Mouse (Mus musculus): ENCODE measurements at regions not wholly inside any gene's neighbourhood (a gene's known extent, or its start where the extent isn't known, plus 50 kb on each side); places are given as distances from the start of the nearest gene placed in this dataset.

- Histone ChIP-seq H3K4me3 (ENCODE audit: low read depth, low read length) (no peak overlapping the region), H3K27me3 (ENCODE audit: insufficient read depth, low read length) (no peaks in the 10 kb centered on the region)
- no peak for DNase-seq
Measured at GRCm38 (mm10) chr6:117276850-117277249, 108.5 kb downstream of the Cxcl12 start.

GRCm38 (mm10) chr6:117279297-117279696, 111.0 kb downstream of the Cxcl12 start:
- peak; percentile 41 for DNase-seq

More at GRCm38 (mm10) chr6:117276850-117277249, 108.5 kb downstream of the Cxcl12 start:
- no peaks in the 10 kb centered on the region for H3K9me3 ChIP-seq (ENCODE audit: low read length)
- ATAC-seq: no peak
- no peaks in the 10 kb centered on the region for H3K36me3 ChIP-seq (ENCODE audit: insufficient read depth)
- H3K27ac ChIP-seq (ENCODE audit: low read depth, low read length): no peak overlapping the region
- no peak overlapping the region for H3K9ac ChIP-seq
- 73% methylated on average over 3 of the region's 3 CpGs for WGBS
- no peak overlapping the region for H3K4me2 ChIP-seq (ENCODE audit: low read depth)
- no peak for TF ChIP-seq CTCF (IDR thresholded peaks at IDR 0.05; ENCODE audit: low read depth)
- no peaks in the 10 kb centered on the region for H3K4me1 ChIP-seq (ENCODE audit: insufficient read depth)

GRCm38 (mm10) chr6:117279786-117280411, 111.6 kb downstream of the Cxcl12 start:
- H3K4me3 ChIP-seq (ENCODE audit: low read depth, low read length): no peak overlapping the region
- peak; percentile 82 for ATAC-seq
- no peaks in the 10 kb centered on the region for H3K27me3 ChIP-seq (ENCODE audit: insufficient read depth, low read length)
- no peak for TF ChIP-seq CTCF (IDR thresholded peaks at IDR 0.05; ENCODE audit: low read depth)
- no peaks in the 10 kb centered on the region for H3K4me1 ChIP-seq (ENCODE audit: insufficient read depth)
- no peaks in the 10 kb centered on the region for H3K9me3 ChIP-seq (ENCODE audit: low read length)
- DNase-seq: peak; percentile 47
- H3K9ac ChIP-seq: no peak overlapping the region
- 33% methylated on average over 14 of the region's 14 CpGs for WGBS
- no peak overlapping the region for H3K4me2 ChIP-seq (ENCODE audit: low read depth)
- no peaks in the 10 kb centered on the region for H3K36me3 ChIP-seq (ENCODE audit: insufficient read depth)
- H3K27ac ChIP-seq (ENCODE audit: low read depth, low read length): peak overlapping the region; percentile 35; the same call in 1 of the 2 replicates

More at GRCm38 (mm10) chr6:117279297-117279696, 111.0 kb downstream of the Cxcl12 start:
- H3K9me3 ChIP-seq (ENCODE audit: low read length): no peaks in the 10 kb centered on the region
- no peaks in the 10 kb centered on the region for H3K36me3 ChIP-seq (ENCODE audit: insufficient read depth)
- H3K9ac ChIP-seq: no peak overlapping the region
- no peaks in the 10 kb centered on the region for H3K27me3 ChIP-seq (ENCODE audit: insufficient read depth, low read length)
- peak; percentile 43 for ATAC-seq
- TF ChIP-seq CTCF (IDR thresholded peaks at IDR 0.05; ENCODE audit: low read depth): no peak
- H3K27ac ChIP-seq (ENCODE audit: low read depth, low read length): no peak overlapping the region
- no peak overlapping the region for H3K4me3 ChIP-seq (ENCODE audit: low read depth, low read length)
- H3K4me2 ChIP-seq (ENCODE audit: low read depth): no peak overlapping the region
- no peaks in the 10 kb centered on the region for H3K4me1 ChIP-seq (ENCODE audit: insufficient read depth)

GRCm38 (mm10) chr6:117280911-117281310, 112.6 kb downstream of the Cxcl12 start:
- H3K9ac ChIP-seq: no peak overlapping the region
- DNase-seq (no peak), ATAC-seq (no peak)
- H3K9me3 ChIP-seq (ENCODE audit: low read length): no peaks in the 10 kb centered on the region
- H3K4me2 ChIP-seq (ENCODE audit: low read depth): no peak overlapping the region
- TF ChIP-seq CTCF (IDR thresholded peaks at IDR 0.05; ENCODE audit: low read depth): no peak
- no peaks in the 10 kb centered on the region for H3K36me3 ChIP-seq (ENCODE audit: insufficient read depth)
- no peak overlapping the region for H3K27ac ChIP-seq (ENCODE audit: low read depth, low read length)
- 89% methylated on average over 3 of the region's 3 CpGs for WGBS
- H3K4me3 ChIP-seq (ENCODE audit: low read depth, low read length): no peak overlapping the region
- H3K4me1 ChIP-seq (ENCODE audit: insufficient read depth): no peaks in the 10 kb centered on the region
- no peaks in the 10 kb centered on the region for H3K27me3 ChIP-seq (ENCODE audit: insufficient read depth, low read length)

- no peak for TF ChIP-seq CTCF (IDR thresholded peaks at IDR 0.05; ENCODE audit: low read depth)
- H3K9me3 ChIP-seq (ENCODE audit: low read length): no peaks in the 10 kb centered on the region
- H3K27ac ChIP-seq (ENCODE audit: low read depth, low read length): no peak overlapping the region
- no peak overlapping the region for H3K4me2 ChIP-seq (ENCODE audit: low read depth)
- ATAC-seq: no peak
- no peak for DNase-seq
- no peak overlapping the region for H3K9ac ChIP-seq
- no peaks in the 10 kb centered on the region for H3K27me3 ChIP-seq (ENCODE audit: insufficient read depth, low read length)
- no peaks in the 10 kb centered on the region for H3K4me1 ChIP-seq (ENCODE audit: insufficient read depth)
- 78% methylated on average over 3 of the region's 3 CpGs for WGBS
- no peaks in the 10 kb centered on the region for H3K36me3 ChIP-seq (ENCODE audit: insufficient read depth)
- H3K4me3 ChIP-seq (ENCODE audit: low read depth, low read length): no peak overlapping the region
Measured at GRCm38 (mm10) chr6:117283616-117284015, 115.3 kb downstream of the Cxcl12 start.

- Histone ChIP-seq H3K27me3 (ENCODE audit: insufficient read depth, low read length) (no peaks in the 10 kb centered on the region), H3K9ac (no peak overlapping the region), H3K4me3 (ENCODE audit: low read depth, low read length) (no peak overlapping the region), H3K4me1 (ENCODE audit: insufficient read depth) (no peaks in the 10 kb centered on the region), H3K27ac (ENCODE audit: low read depth, low read length) (no peak overlapping the region), H3K36me3 (ENCODE audit: insufficient read depth) (no peaks in the 10 kb centered on the region), H3K4me2 (ENCODE audit: low read depth) (no peak overlapping the region), H3K9me3 (ENCODE audit: low read length) (no peaks in the 10 kb centered on the region)
- DNase-seq (no peak), ATAC-seq (no peak)
- WGBS: 74% methylated on average over 5 of the region's 5 CpGs
- no peak for TF ChIP-seq CTCF (IDR thresholded peaks at IDR 0.05; ENCODE audit: low read depth)
Measured at GRCm38 (mm10) chr6:117284376-117285106, 116.2 kb downstream of the Cxcl12 start.

- no peak for DNase-seq
- H3K9ac ChIP-seq: no peak overlapping the region
- 94% methylated on average over 5 of the region's 5 CpGs for WGBS
- TF ChIP-seq CTCF (IDR thresholded peaks at IDR 0.05; ENCODE audit: low read depth): no peak
- no peak for ATAC-seq
- no peak overlapping the region for H3K27ac ChIP-seq (ENCODE audit: low read depth, low read length)
- H3K4me1 ChIP-seq (ENCODE audit: insufficient read depth): no peaks in the 10 kb centered on the region
- H3K27me3 ChIP-seq (ENCODE audit: insufficient read depth, low read length): no peaks in the 10 kb centered on the region
- no peaks in the 10 kb centered on the region for H3K36me3 ChIP-seq (ENCODE audit: insufficient read depth)
- no peak overlapping the region for H3K4me2 ChIP-seq (ENCODE audit: low read depth)
- no peaks in the 10 kb centered on the region for H3K9me3 ChIP-seq (ENCODE audit: low read length)
- H3K4me3 ChIP-seq (ENCODE audit: low read depth, low read length): no peak overlapping the region
Measured at GRCm38 (mm10) chr6:117287396-117287795, 119.1 kb downstream of the Cxcl12 start.

All from forebrain, postnatal 0 days (tissue).